Mouse (Mus musculus) lung, adult 2 months (tissue): Measurements from ENCODE around the gene Plcb3.

Experiments used
- CTCF ChIP-seq: fragments of 200-500 bp; IDR thresholded peaks from 2 replicates; pipeline ENCODE4 v1.5.1; 2011; ENCODE audit warnings: mild to moderate bottlenecking, low read length, control low read depth; ENCODE audit not compliant: insufficient read depth
- POLR2A ChIP-seq: fragments of 200-500 bp; IDR thresholded peaks from 2 replicates; pipeline ENCODE4 v1.6.1; 2011; ENCODE audit warnings: low read depth, mild to moderate bottlenecking, control low read depth, low read length, borderline replicate concordance; ENCODE audit errors: extremely low read depth

GRCm38 (mm10) chr19:6931002-6931401 lies 45.3 kb downstream of the Plcb3 start:
- TF ChIP-seq CTCF (no peak), POLR2A (no peak)
